Mouse (Mus musculus): Measurements from ENCODE around the gene Tasp1. TPM values are rescaled to one million over a fixed set of nuclear protein-coding genes. Genes with fewer than 3 reads are reported as not detected.
"Not testable (repeated sequence)": the region's sequence is repeated elsewhere in the genome, so short reads cannot be mapped to it uniquely, and the experiment has no call there.

Tasp1 gene
- polyA plus RNA-seq, 2 experiments: 6.1 to 13.9 TPM

DNA sequence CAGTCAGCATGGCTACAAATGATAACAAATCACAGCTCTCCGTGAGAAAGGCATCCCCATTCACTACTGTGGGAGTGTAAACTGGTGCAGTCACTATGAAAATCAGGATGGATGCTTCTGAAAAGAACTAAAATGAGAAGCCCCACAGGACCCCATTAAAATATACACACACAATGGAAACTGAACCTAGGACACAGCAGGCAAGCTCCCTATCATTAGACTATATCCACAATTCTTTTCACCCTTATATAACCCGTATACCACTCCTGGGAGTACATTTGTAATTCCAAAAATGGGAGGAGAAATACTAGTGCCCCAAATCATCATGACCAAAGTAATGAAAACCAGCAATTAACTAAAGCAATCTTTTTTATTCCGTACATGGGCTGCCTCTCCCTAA, 190.7 kb downstream of the Tasp1 start:
- H3K4me3 ChIP-seq (ENCODE audit: insufficient read depth in 1 of 2, low read depth in 2 of 2, low read length in 2 of 2): no peak overlapping the region
- TF ChIP-seq EP300 (IDR thresholded peaks at IDR 0.05; ENCODE audit: low read depth) (no peak), CTCF (IDR thresholded peaks at IDR 0.05; ENCODE audit: low read depth) (no peak)
- H3K27ac ChIP-seq: no peak overlapping the region
- no peak for ATAC-seq (ENCODE audit: insufficient read depth)
- no peak overlapping the region for H3K4me2 ChIP-seq (ENCODE audit: low read depth)
- no peaks in the 10 kb centered on the region for H3K4me1 ChIP-seq (replicated peaks; ENCODE audit: control insufficient read depth in 2 of 2, insufficient read depth in 2 of 2, low read length in 1 of 2)
- 66% methylated on average over 3 of the region's 3 CpGs for WGBS (ENCODE audit: insufficient replicate concordance)
- no peaks in the 10 kb centered on the region for H3K9me3 ChIP-seq (ENCODE audit: control insufficient read depth, low read length)
- H3K27me3 ChIP-seq (ENCODE audit: control insufficient read depth, insufficient read depth, low read length): no peaks in the 10 kb centered on the region
- no peak for DNase-seq (ENCODE audit: low read depth in 3 of 3, low spot score in 3 of 3)
- H3K9ac ChIP-seq (replicated peaks): no peak overlapping the region
- no peaks in the 10 kb centered on the region for H3K36me3 ChIP-seq (replicated peaks; ENCODE audit: control insufficient read depth, insufficient read depth, low read depth)

DNA sequence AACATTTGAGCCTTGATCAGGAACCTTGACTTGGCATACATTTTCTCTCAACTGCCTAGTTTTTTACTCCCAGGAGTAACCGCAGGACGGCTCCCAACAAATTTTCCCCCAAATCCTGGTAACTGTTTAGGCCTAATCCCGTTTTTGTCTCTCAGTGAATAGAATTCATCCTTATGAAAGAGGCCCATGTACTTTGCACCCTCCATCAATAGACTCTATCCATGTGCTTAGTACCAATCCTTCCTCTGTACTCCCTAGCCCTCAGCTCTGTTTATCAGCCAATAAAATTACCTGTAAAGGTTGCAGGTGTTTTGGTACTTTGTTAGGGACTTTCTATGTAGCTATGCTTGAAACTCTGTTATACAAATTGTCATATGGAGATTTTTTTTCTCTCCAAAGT, 192.4 kb downstream of the Tasp1 start:
- no peaks in the 10 kb centered on the region for H3K27me3 ChIP-seq (ENCODE audit: control insufficient read depth, insufficient read depth, low read length)
- H3K4me3 ChIP-seq (ENCODE audit: insufficient read depth in 1 of 2, low read depth in 2 of 2, low read length in 2 of 2): no peak overlapping the region
- no peak for ATAC-seq (ENCODE audit: insufficient read depth)
- H3K4me2 ChIP-seq (ENCODE audit: low read depth): no peak overlapping the region
- no peak for TF ChIP-seq CTCF (IDR thresholded peaks at IDR 0.05; ENCODE audit: low read depth)
- TF ChIP-seq EP300 (IDR thresholded peaks at IDR 0.05; ENCODE audit: low read depth): no peak
- no peak overlapping the region for H3K27ac ChIP-seq
- no peak for DNase-seq (ENCODE audit: low read depth in 3 of 3, low spot score in 3 of 3)
- no peak overlapping the region for H3K9ac ChIP-seq (replicated peaks)
- 72% methylated on average over 3 of the region's 3 CpGs for WGBS (ENCODE audit: insufficient replicate concordance)
- H3K36me3 ChIP-seq (replicated peaks; ENCODE audit: control insufficient read depth, insufficient read depth, low read depth): no peaks in the 10 kb centered on the region
- no peaks in the 10 kb centered on the region for H3K4me1 ChIP-seq (replicated peaks; ENCODE audit: control insufficient read depth in 2 of 2, insufficient read depth in 2 of 2, low read length in 1 of 2)
- H3K9me3 ChIP-seq (ENCODE audit: control insufficient read depth, low read length): no peaks in the 10 kb centered on the region

DNA sequence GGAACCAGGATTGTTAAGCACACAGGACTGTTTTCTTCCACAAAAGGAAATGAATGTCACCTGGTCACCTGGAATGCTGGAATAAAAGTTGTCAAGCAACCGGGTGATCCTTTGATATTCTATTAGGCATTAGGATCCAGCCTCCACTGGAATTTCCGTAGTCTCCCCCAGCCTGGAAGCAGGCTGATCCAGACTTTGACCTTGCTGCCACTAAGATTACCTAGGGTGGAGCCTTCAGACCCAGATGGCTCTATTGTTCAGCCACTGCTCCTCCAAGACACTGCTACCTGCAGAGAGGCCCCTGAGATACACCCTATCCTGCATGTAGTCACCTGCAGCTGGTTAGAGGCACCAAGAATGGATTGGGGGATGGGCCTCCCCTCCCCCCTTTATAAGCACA, 192.8 kb downstream of the Tasp1 start:
- Histone ChIP-seq H3K27me3 (ENCODE audit: control insufficient read depth, insufficient read depth, low read length) (no peaks in the 10 kb centered on the region), H3K4me1 (replicated peaks; ENCODE audit: control insufficient read depth in 2 of 2, insufficient read depth in 2 of 2, low read length in 1 of 2) (no peaks in the 10 kb centered on the region), H3K4me2 (ENCODE audit: low read depth) (no peak overlapping the region), H3K9me3 (ENCODE audit: control insufficient read depth, low read length) (no peaks in the 10 kb centered on the region), H3K36me3 (replicated peaks; ENCODE audit: control insufficient read depth, insufficient read depth, low read depth) (no peaks in the 10 kb centered on the region), H3K27ac (no peak overlapping the region), H3K4me3 (ENCODE audit: insufficient read depth in 1 of 2, low read depth in 2 of 2, low read length in 2 of 2) (no peak overlapping the region), H3K9ac (replicated peaks) (no peak overlapping the region)
- 74% methylated on average over 2 of the region's 2 CpGs for WGBS (ENCODE audit: insufficient replicate concordance)
- TF ChIP-seq CTCF (IDR thresholded peaks at IDR 0.05; ENCODE audit: low read depth): no peak
- DNase-seq (ENCODE audit: low read depth in 3 of 3, low spot score in 3 of 3) (no peak), ATAC-seq (ENCODE audit: insufficient read depth) (no peak)

DNA sequence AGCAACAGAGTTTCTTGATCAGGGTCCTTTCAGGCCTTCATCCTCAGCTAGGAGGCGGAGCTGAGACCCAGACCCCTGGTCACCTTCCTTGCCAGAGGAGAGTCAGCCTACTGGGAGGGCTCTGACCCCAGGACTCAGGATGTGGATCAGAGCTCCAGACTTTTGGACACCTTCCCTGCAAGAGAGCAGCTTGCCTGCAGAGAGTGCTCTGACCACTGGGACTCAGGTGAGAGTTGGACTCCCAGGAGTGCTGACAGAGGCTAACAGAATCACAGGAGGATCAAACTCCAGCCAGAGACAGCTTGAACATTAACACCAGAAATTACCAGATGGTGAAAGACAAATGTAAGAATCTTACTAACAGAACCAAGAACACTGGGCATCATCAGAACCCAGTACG, 197.5 kb downstream of the Tasp1 start:
- not testable (repeated sequence) for H3K27me3 ChIP-seq (ENCODE audit: control insufficient read depth, insufficient read depth, low read length); H3K4me1 ChIP-seq (replicated peaks; ENCODE audit: control insufficient read depth in 2 of 2, insufficient read depth in 2 of 2, low read length in 1 of 2); H3K4me3 ChIP-seq (ENCODE audit: insufficient read depth in 1 of 2, low read depth in 2 of 2, low read length in 2 of 2); H3K9ac ChIP-seq (replicated peaks); ATAC-seq (ENCODE audit: insufficient read depth); H3K4me2 ChIP-seq (ENCODE audit: low read depth); DNase-seq (ENCODE audit: low read depth in 3 of 3, low spot score in 3 of 3); H3K27ac ChIP-seq; H3K36me3 ChIP-seq (replicated peaks; ENCODE audit: control insufficient read depth, insufficient read depth, low read depth); H3K9me3 ChIP-seq (ENCODE audit: control insufficient read depth, low read length)
- WGBS (ENCODE audit: insufficient replicate concordance): 69% methylated on average over 2 of the region's 2 CpGs

DNA sequence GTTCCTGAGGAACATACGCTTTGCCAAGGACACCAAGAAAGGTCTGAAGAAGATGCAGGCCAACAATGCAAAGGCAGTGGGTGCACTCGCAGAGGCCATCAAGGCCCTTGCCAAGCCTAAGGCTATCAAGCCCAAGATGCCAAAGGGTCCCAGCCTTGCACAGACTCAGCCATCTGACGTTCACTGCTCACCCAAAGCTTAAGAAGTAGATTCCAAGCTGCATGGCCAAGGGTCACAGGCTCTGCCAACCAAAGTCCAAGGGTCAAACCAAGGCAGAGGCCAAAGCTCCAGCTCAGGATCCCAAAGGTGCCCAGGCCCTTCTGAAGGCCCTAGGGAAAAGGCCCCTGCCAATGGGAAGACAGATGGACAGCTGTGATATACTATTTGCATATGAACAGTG, 203.2 kb downstream of the Tasp1 start:
- DNase-seq (ENCODE audit: low read depth in 3 of 3, low spot score in 3 of 3); H3K4me1 ChIP-seq (replicated peaks; ENCODE audit: control insufficient read depth in 2 of 2, insufficient read depth in 2 of 2, low read length in 1 of 2); H3K27ac ChIP-seq; H3K36me3 ChIP-seq (replicated peaks; ENCODE audit: control insufficient read depth, insufficient read depth, low read depth); H3K27me3 ChIP-seq (ENCODE audit: control insufficient read depth, insufficient read depth, low read length); H3K4me2 ChIP-seq (ENCODE audit: low read depth); ATAC-seq (ENCODE audit: insufficient read depth); H3K4me3 ChIP-seq (ENCODE audit: insufficient read depth in 1 of 2, low read depth in 2 of 2, low read length in 2 of 2); H3K9me3 ChIP-seq (ENCODE audit: control insufficient read depth, low read length); H3K9ac ChIP-seq (replicated peaks): not testable (repeated sequence)
- WGBS (ENCODE audit: insufficient replicate concordance): 80% methylated on average over 3 of the region's 3 CpGs

DNA sequence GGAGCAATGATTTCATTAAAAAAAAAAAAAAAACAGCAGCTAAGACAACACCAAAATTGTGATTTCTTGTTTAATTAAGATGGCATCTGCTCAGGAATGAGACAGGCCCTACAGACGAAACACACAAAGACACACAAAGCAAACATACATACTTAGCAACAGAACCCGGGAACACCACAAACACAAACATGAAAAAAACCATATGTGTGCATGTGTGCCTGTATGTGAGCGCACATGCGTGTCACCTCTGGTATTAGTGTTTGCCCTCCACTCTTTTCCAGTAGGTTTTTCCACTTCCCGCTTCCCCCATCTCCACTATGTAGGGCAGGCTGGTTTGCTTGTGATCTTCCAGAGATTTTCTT, 206.5 kb downstream of the Tasp1 start:
- 74% methylated on average over 5 of the region's 5 CpGs for WGBS (ENCODE audit: insufficient replicate concordance)

More for the DNA sequence above, 206.5 kb downstream of the Tasp1 start:
- H3K4me1 ChIP-seq (replicated peaks; ENCODE audit: control insufficient read depth in 2 of 2, insufficient read depth in 2 of 2, low read length in 1 of 2): no peaks in the 10 kb centered on the region
- TF ChIP-seq CTCF (IDR thresholded peaks at IDR 0.05; ENCODE audit: low read depth): no peak
- TF ChIP-seq EP300 (IDR thresholded peaks at IDR 0.05; ENCODE audit: low read depth): no peak
- H3K4me3 ChIP-seq (ENCODE audit: insufficient read depth in 1 of 2, low read depth in 2 of 2, low read length in 2 of 2): no peak overlapping the region
- H3K4me2 ChIP-seq (ENCODE audit: low read depth): no peak overlapping the region
- no peaks in the 10 kb centered on the region for H3K36me3 ChIP-seq (replicated peaks; ENCODE audit: control insufficient read depth, insufficient read depth, low read depth)
- H3K9ac ChIP-seq (replicated peaks): no peak overlapping the region
- no peaks in the 10 kb centered on the region for H3K27me3 ChIP-seq (ENCODE audit: control insufficient read depth, insufficient read depth, low read length)
- DNase-seq (ENCODE audit: low read depth in 3 of 3, low spot score in 3 of 3) (no peak), ATAC-seq (ENCODE audit: insufficient read depth) (no peak)
- no peak overlapping the region for H3K27ac ChIP-seq
- H3K9me3 ChIP-seq (ENCODE audit: control insufficient read depth, low read length): no peaks in the 10 kb centered on the region

All from liver, embryonic 14.5 days (tissue).